Mouse (Mus musculus) forebrain, embryonic 13.5 days (tissue): ENCODE data around the gene Cbl. TPM values are rescaled to one million over a fixed set of nuclear protein-coding genes. Genes with fewer than 3 reads are reported as not detected.

ENCODE experiments used
- ATAC-seq: fragments of 200-750 bp; cut with Nextera tagmentation; 2 replicates; pipeline ENCODE4 v1.8.0; 2017
- H3K27ac ChIP-seq: fragments of 300-500 bp; sonication (generic); 2 replicates; pipeline ENCODE4 v1.5.1; 2015; ENCODE audit warnings: inconsistent platforms, mild to moderate bottlenecking, moderate library complexity
- H3K27me3 ChIP-seq: fragments of 300-500 bp; sonication (generic); 2 replicates; pipeline ENCODE4 v1.6.1; 2015; ENCODE audit warnings: mild to moderate bottlenecking, inconsistent platforms
- H3K36me3 ChIP-seq: fragments of 300-500 bp; sonication (generic); 2 replicates; pipeline ENCODE4 v1.6.1; 2015; ENCODE audit warnings: mild to moderate bottlenecking, inconsistent platforms; ENCODE audit not compliant: poor library complexity, severe bottlenecking
- H3K4me1 ChIP-seq: fragments of 300-500 bp; sonication (generic); 2 replicates; pipeline ENCODE4 v1.6.1; 2015; ENCODE audit warnings: inconsistent platforms
- H3K4me2 ChIP-seq: fragments of 300-500 bp; sonication (generic); 2 replicates; pipeline ENCODE4 v1.6.1; 2015; ENCODE audit warnings: inconsistent platforms, mild to moderate bottlenecking, moderate library complexity
- H3K4me3 ChIP-seq: fragments of 300-500 bp; sonication (generic); 2 replicates; pipeline ENCODE4 v1.5.1; 2015; ENCODE audit warnings: mild to moderate bottlenecking, inconsistent platforms
- H3K9ac ChIP-seq: fragments of 300-500 bp; sonication (generic); 2 replicates; pipeline ENCODE4 v1.6.1; 2015; ENCODE audit warnings: mild to moderate bottlenecking, inconsistent platforms
- H3K9me3 ChIP-seq: fragments of 300-500 bp; sonication (generic); replicated peaks from 2 replicates; pipeline ENCODE4 v1.6.1; 2016; ENCODE audit warnings: inconsistent platforms
- WGBS: fragments of 180-500 bp; shearing (Covaris S2); methylation state at CpG from one replicate; pipeline ENCODE4 v1.1.7; 2015; 5-methylcytosine and 5-hydroxymethylcytosine counted together
- polyA plus RNA-seq: library from polyadenylated mRNA; unstranded; fragments of >200 nt; fragmentation: Nextera tagmentation; extraction: Ambion mirVana; gene quantifications from 2 replicates; pipeline ENCODE4 v1.2.1, GENCODE M21; 2015

Cbl gene
- polyA plus RNA-seq, 1 experiment from 2014 or later: 25.2 TPM

- Histone ChIP-seq H3K4me2 (peak overlapping the region; percentile 46), H3K27me3 (no peaks in the 10 kb centered on the region), H3K4me1 (peaks cover 62% of the 10 kb centered on the region), H3K36me3 (peaks cover 31% of the 10 kb centered on the region), H3K4me3 (no peak overlapping the region), H3K27ac (no peak overlapping the region), H3K9ac (peak overlapping the region; percentile 45; the same call in 1 of the 2 replicates), H3K9me3 (no peaks in the 10 kb centered on the region)
- WGBS: 77% methylated on average over 31 of the region's 31 CpGs
- no peak for ATAC-seq
Observed at GRCm38 (mm10) chr9:44108269-44109055, 125.4 kb downstream of the Cbl start.

GRCm38 (mm10) chr9:44107557-44108179 is 126.2 kb downstream of the Cbl start:
- H3K27me3 ChIP-seq: no peaks in the 10 kb centered on the region
- peak overlapping the region; percentile 41 for H3K27ac ChIP-seq
- 36% methylated on average over 25 of the region's 25 CpGs for WGBS
- ATAC-seq: no peak; the same call in 1 of the 2 replicates
- peaks cover 37% of the 10 kb centered on the region for H3K36me3 ChIP-seq
- H3K4me3 ChIP-seq: peak overlapping the region; percentile 10; the same call in 1 of the 2 replicates
- peaks cover 61% of the 10 kb centered on the region for H3K4me1 ChIP-seq
- H3K9ac ChIP-seq: peak overlapping the region; percentile 45
- no peaks in the 10 kb centered on the region for H3K9me3 ChIP-seq
- H3K4me2 ChIP-seq: peak overlapping the region; percentile 46

- Histone ChIP-seq H3K36me3 (peaks cover 37% of the 10 kb centered on the region), H3K4me1 (peaks cover 56% of the 10 kb centered on the region), H3K27me3 (no peaks in the 10 kb centered on the region), H3K27ac (peak within 1 kb of the TSS; percentile 41), H3K4me2 (peak within 1 kb of the TSS; percentile 46), H3K4me3 (peak within 1 kb of the TSS; percentile 10; the same call in 1 of the 2 replicates), H3K9me3 (no peaks in the 10 kb centered on the region), H3K9ac (peak within 1 kb of the TSS; percentile 45)
- 42% methylated on average over 8 of the region's 8 CpGs for WGBS
- ATAC-seq: peak; percentile 69
Observed at GRCm38 (mm10) chr9:44107110-44107509, 126.7 kb downstream of the Cbl start, which contains the start of gene C1qtnf5. Gene C1qtnf5 (plus strand): TSS chr9:44107245.

GRCm38 (mm10) chr9:44106596-44106995 is 127.3 kb downstream of the Cbl start:
- Histone ChIP-seq H3K36me3 (peaks cover 37% of the 10 kb centered on the region), H3K4me1 (peaks cover 51% of the 10 kb centered on the region), H3K27me3 (no peaks in the 10 kb centered on the region), H3K9me3 (no peaks in the 10 kb centered on the region), H3K9ac (no peak overlapping the region), H3K4me2 (peak overlapping the region; percentile 46), H3K27ac (peak overlapping the region; percentile 41; the same call in 1 of the 2 replicates), H3K4me3 (no peak overlapping the region)
- no peak for ATAC-seq
- WGBS: 68% methylated on average over 4 of the region's 4 CpGs

GRCm38 (mm10) chr9:44106182-44106581 is 127.7 kb downstream of the Cbl start:
- 94% methylated on average over 6 of the region's 7 CpGs for WGBS
- peaks cover 50% of the 10 kb centered on the region for H3K4me1 ChIP-seq

GRCm38 (mm10) chr9:44105781-44106180 is 128.1 kb downstream of the Cbl start:
- Histone ChIP-seq H3K9me3 (no peaks in the 10 kb centered on the region), H3K4me1 (peaks cover 48% of the 10 kb centered on the region), H3K27ac (no peak overlapping the region), H3K36me3 (peaks cover 37% of the 10 kb centered on the region), H3K4me3 (no peak overlapping the region), H3K4me2 (no peak overlapping the region), H3K27me3 (no peaks in the 10 kb centered on the region), H3K9ac (no peak overlapping the region)
- WGBS: 88% methylated on average over 10 of the region's 10 CpGs
- no peak for ATAC-seq

More at GRCm38 (mm10) chr9:44106182-44106581, 127.7 kb downstream of the Cbl start:
- H3K9me3 ChIP-seq: no peaks in the 10 kb centered on the region
- H3K4me2 ChIP-seq: no peak overlapping the region
- ATAC-seq: no peak
- 0 out of 2 replicates have a peak overlapping the region, but pooled peaks have one; percentile 41 for H3K27ac ChIP-seq
- H3K4me3 ChIP-seq: no peak overlapping the region
- no peak overlapping the region for H3K9ac ChIP-seq
- peaks cover 37% of the 10 kb centered on the region for H3K36me3 ChIP-seq
- no peaks in the 10 kb centered on the region for H3K27me3 ChIP-seq

GRCm38 (mm10) chr9:44104881-44105280 is 129.0 kb downstream of the Cbl start:
- ATAC-seq: no peak
- Histone ChIP-seq H3K27ac (no peak overlapping the region), H3K4me2 (no peak overlapping the region), H3K4me1 (peaks cover 39% of the 10 kb centered on the region), H3K9ac (no peak overlapping the region), H3K9me3 (no peaks in the 10 kb centered on the region), H3K36me3 (peaks cover 37% of the 10 kb centered on the region), H3K27me3 (no peaks in the 10 kb centered on the region), H3K4me3 (no peak overlapping the region)
- WGBS: 94% methylated on average over 7 of the region's 7 CpGs

- ATAC-seq: no peak
- peaks cover 30% of the 10 kb centered on the region for H3K36me3 ChIP-seq
- H3K27me3 ChIP-seq: no peaks in the 10 kb centered on the region
- no peak within 1 kb of the TSS for H3K27ac ChIP-seq
- 57% methylated on average over 9 of the region's 9 CpGs for WGBS
- no peak within 1 kb of the TSS for H3K9ac ChIP-seq
- H3K4me2 ChIP-seq: no peak within 1 kb of the TSS
- H3K4me1 ChIP-seq: peaks cover 15% of the 10 kb centered on the region
- H3K9me3 ChIP-seq: no peaks in the 10 kb centered on the region
- H3K4me3 ChIP-seq: no peak within 1 kb of the TSS
Observed at GRCm38 (mm10) chr9:44101490-44101889, 132.4 kb downstream of the Cbl start, which contains the start of gene Mfrp. Gene Mfrp (plus strand): TSS chr9:44101729.

GRCm38 (mm10) chr9:44096536-44096935 is 137.3 kb downstream of the Cbl start:
- 12% methylated on average over 9 of the region's 9 CpGs for WGBS
- Histone ChIP-seq H3K4me1 (peaks cover 17% of the 10 kb centered on the region), H3K27me3 (no peaks in the 10 kb centered on the region), H3K9me3 (no peaks in the 10 kb centered on the region), H3K4me2 (0 out of 2 replicates have a peak overlapping the region, but pooled peaks have one; percentile 11), H3K4me3 (no peak overlapping the region), H3K36me3 (no peaks in the 10 kb centered on the region; the same call in 1 of the 2 replicates), H3K9ac (no peak overlapping the region), H3K27ac (0 out of 2 replicates have a peak overlapping the region, but pooled peaks have one; percentile 57)
- ATAC-seq: peak; percentile 59

- 90% methylated on average over 9 of the region's 9 CpGs for WGBS
- Histone ChIP-seq H3K27me3 (no peaks in the 10 kb centered on the region), H3K4me1 (peaks cover 17% of the 10 kb centered on the region), H3K9ac (no peak overlapping the region), H3K36me3 (no peaks in the 10 kb centered on the region; the same call in 1 of the 2 replicates), H3K27ac (no peak overlapping the region), H3K4me3 (no peak overlapping the region), H3K4me2 (no peak overlapping the region), H3K9me3 (no peaks in the 10 kb centered on the region)
- ATAC-seq: no peak
Observed at GRCm38 (mm10) chr9:44095781-44096180, 138.1 kb downstream of the Cbl start.

GRCm38 (mm10) chr9:44094737-44095136 is 139.1 kb downstream of the Cbl start:
- Histone ChIP-seq H3K4me1 (peaks cover 17% of the 10 kb centered on the region), H3K4me2 (no peak overlapping the region), H3K27ac (no peak overlapping the region), H3K27me3 (no peaks in the 10 kb centered on the region), H3K4me3 (no peak overlapping the region), H3K9ac (no peak overlapping the region), H3K36me3 (no peaks in the 10 kb centered on the region; the same call in 1 of the 2 replicates), H3K9me3 (no peaks in the 10 kb centered on the region)
- 92% methylated on average over 3 of the region's 3 CpGs for WGBS
- no peak for ATAC-seq
